Mouse (Mus musculus) kidney, postnatal 0 days (tissue): Measurements from ENCODE around the gene Aox1. TPM values are rescaled to one million over a fixed set of nuclear protein-coding genes. Genes with fewer than 3 reads are reported as not detected.
A peak's percentile ranks its signal among the peaks of the same experiment; 100 is the strongest.

Experiments used
- ATAC-seq: fragments of 200-750 bp; cut with Nextera tagmentation; replicated peaks from 2 replicates; pipeline ENCODE4 v1.8.0; 2017; ENCODE audit warnings: low read depth, moderate number of reproducible peaks, moderate TSS enrichment, moderate library complexity; ENCODE audit not compliant: low FRiP score
- DNase-seq: peaks from one replicate; pipeline ENCODE4 v3.0.0-alpha.2; 2016; ENCODE audit warnings: low spot score
- H3K27ac ChIP-seq: fragments of 300-500 bp; sonication (generic); 2 replicates; pipeline ENCODE4 v1.5.1; 2014; ENCODE audit warnings: mild to moderate bottlenecking
- H3K27me3 ChIP-seq: fragments of 300-500 bp; sonication (generic); 2 replicates; pipeline ENCODE4 v1.6.1; 2014; ENCODE audit warnings: low read length, mixed read lengths; ENCODE audit not compliant: insufficient read depth
- H3K36me3 ChIP-seq: fragments of 300-500 bp; sonication (generic); 2 replicates; pipeline ENCODE4 v1.6.1; 2014; ENCODE audit warnings: low read length, mixed read lengths; ENCODE audit not compliant: insufficient read depth
- H3K4me1 ChIP-seq: fragments of 300-500 bp; sonication (generic); replicated peaks from 2 replicates; pipeline ENCODE4 v1.6.1; 2014; ENCODE audit warnings: antibody characterized with exemption, low read length, mixed read lengths; ENCODE audit not compliant: insufficient read depth
- H3K4me2 ChIP-seq: fragments of 300-500 bp; sonication (generic); 2 replicates; pipeline ENCODE4 v1.6.1; 2014; ENCODE audit warnings: mild to moderate bottlenecking, low read length, moderate library complexity, mixed read lengths
- H3K4me3 ChIP-seq: fragments of 300-500 bp; sonication (generic); replicated peaks from 2 replicates; pipeline ENCODE4 v1.5.1; 2014; ENCODE audit warnings: low read depth, low read length
- H3K9ac ChIP-seq: fragments of 300-500 bp; sonication (generic); 2 replicates; pipeline ENCODE4 v1.6.1; 2014; ENCODE audit warnings: low read depth, low read length
- H3K9me3 ChIP-seq: fragments of 300-500 bp; sonication (generic); replicated peaks from 2 replicates; pipeline ENCODE4 v1.6.1; 2016; ENCODE audit warnings: low read length, inconsistent platforms, mixed read lengths
- CTCF ChIP-seq: IDR thresholded peaks from 2 replicates; pipeline ENCODE4 v1.5.1; 2016; ENCODE audit warnings: antibody characterized with exemption, low read depth, mild to moderate bottlenecking, moderate library complexity
- WGBS: fragments of 180-500 bp; shearing (Covaris S2); extraction: QIAGEN DNeasy Blood & Tissue Kit; methylation state at CpG from one replicate; pipeline ENCODE4 v1.1.7; 2014; 5-methylcytosine and 5-hydroxymethylcytosine counted together
- polyA plus RNA-seq: library from polyadenylated mRNA; unstranded; fragments of >200 nt; fragmentation: Nextera tagmentation; extraction: Ambion mirVana; gene quantifications from 2 replicates; pipeline ENCODE4 v1.2.1, GENCODE M21; 2015

Gene Aox1
- polyA plus RNA-seq, 1 experiment from 2014 or later: 0.13 TPM

DNA sequence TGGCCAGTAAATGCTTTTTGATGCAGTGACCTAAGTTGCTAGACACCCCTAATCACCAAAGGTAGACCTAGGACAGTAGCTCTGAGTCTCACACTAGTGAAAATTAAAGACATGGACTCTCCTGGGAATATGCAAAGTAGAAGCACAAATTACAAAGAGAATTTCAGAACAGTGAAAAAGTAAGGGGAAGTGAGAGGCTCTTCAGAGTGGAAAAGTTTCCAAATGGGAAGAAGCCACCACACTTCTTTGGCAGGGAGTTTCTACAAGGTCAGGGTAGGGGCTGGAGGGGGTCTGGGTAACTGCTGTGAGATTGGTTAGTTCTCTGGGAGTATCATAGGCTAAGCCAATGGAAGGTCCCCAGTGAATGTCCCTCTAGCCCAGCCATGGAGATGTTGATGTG, 69.4 kb downstream of the Aox1 start:
- Histone ChIP-seq H3K27me3 (no peaks in the 10 kb centered on the region), H3K4me2 (no peak overlapping the region), H3K36me3 (no peaks in the 10 kb centered on the region), H3K9me3 (no peaks in the 10 kb centered on the region), H3K4me1 (no peaks in the 10 kb centered on the region), H3K4me3 (no peak overlapping the region), H3K9ac (no peak overlapping the region), H3K27ac (no peak overlapping the region)
- DNase-seq (no peak), ATAC-seq (no peak)
- no peak for TF ChIP-seq CTCF

DNA sequence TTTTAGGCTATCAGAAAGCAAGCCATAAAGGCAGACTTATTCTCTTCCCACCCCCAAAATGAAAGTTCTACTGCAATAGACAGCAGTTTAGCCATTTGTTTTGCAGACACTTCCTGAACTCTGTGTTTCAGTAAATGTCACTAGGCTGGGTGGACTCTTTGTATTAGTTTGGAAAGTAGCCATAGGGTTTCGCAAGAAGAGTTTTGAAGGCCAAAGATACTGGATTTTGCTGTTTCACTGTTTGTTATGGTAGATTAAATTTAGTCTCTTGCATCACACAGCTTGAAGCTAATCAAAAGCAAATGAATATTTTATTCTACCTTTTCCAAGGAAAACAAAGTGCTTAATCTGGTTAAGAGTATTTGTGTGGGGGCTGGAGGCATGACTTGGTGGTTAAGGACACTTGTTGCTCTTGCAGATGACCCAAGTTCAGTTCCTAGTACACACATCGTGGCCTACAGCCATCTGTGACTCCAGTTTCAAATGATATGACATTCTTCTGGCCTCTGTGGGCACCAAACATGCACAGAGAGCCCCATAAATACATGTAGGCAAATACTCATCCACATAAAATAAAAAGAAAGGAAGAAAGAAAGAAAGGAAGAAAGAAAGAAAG, 71.9 kb downstream of the Aox1 start:
- Histone ChIP-seq H3K9me3 (no peaks in the 10 kb centered on the region), H3K4me3 (no peak overlapping the region), H3K36me3 (no peaks in the 10 kb centered on the region), H3K27me3 (no peaks in the 10 kb centered on the region), H3K9ac (no peak overlapping the region), H3K27ac (no peak overlapping the region), H3K4me2 (no peak overlapping the region), H3K4me1 (no peaks in the 10 kb centered on the region)
- 57% methylated on average over 2 of the region's 2 CpGs for WGBS
- no peak for TF ChIP-seq CTCF
- DNase-seq (peak; percentile 35), ATAC-seq (no peak)

GRCm38 (mm10) chr1:58102494-58102893, 72.8 kb downstream of the Aox1 start:
- ATAC-seq (no peak), DNase-seq (no peak)
- Histone ChIP-seq H3K27me3 (no peaks in the 10 kb centered on the region), H3K4me2 (no peak overlapping the region), H3K4me1 (no peaks in the 10 kb centered on the region), H3K27ac (no peak overlapping the region), H3K9ac (no peak overlapping the region), H3K4me3 (no peak overlapping the region), H3K9me3 (no peaks in the 10 kb centered on the region), H3K36me3 (no peaks in the 10 kb centered on the region)
- 57% methylated on average over 7 of the region's 7 CpGs for WGBS
- no peak for TF ChIP-seq CTCF

DNA sequence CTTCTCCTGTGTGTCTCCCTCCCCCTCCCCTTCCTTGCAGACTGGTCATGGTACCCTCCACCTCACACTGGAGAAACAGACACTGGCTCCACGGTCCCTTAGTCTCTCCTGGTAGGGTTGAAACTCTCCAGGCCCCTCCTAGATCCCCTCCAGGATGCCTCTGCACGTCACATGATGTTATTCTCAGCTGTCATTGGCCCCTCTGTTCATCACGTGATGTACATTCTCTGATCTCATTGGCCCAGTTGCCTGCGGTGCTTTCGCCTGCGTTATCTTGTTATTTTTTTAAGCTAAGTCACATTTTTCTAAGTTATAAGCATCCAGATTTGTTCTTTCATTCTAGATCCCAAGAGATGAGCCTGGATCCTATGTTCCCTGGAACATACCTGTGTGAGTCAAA, 76.0 kb downstream of the Aox1 start:
- no peaks in the 10 kb centered on the region for H3K4me1 ChIP-seq
- no peak for TF ChIP-seq CTCF
- H3K9me3 ChIP-seq: no peaks in the 10 kb centered on the region
- 87% methylated on average over 6 of the region's 6 CpGs for WGBS
- no peak overlapping the region for H3K27ac ChIP-seq
- H3K4me2 ChIP-seq: no peak overlapping the region
- DNase-seq (no peak), ATAC-seq (no peak)
- no peaks in the 10 kb centered on the region for H3K27me3 ChIP-seq
- H3K4me3 ChIP-seq: no peak overlapping the region
- H3K36me3 ChIP-seq: no peaks in the 10 kb centered on the region
- H3K9ac ChIP-seq: no peak overlapping the region

DNA sequence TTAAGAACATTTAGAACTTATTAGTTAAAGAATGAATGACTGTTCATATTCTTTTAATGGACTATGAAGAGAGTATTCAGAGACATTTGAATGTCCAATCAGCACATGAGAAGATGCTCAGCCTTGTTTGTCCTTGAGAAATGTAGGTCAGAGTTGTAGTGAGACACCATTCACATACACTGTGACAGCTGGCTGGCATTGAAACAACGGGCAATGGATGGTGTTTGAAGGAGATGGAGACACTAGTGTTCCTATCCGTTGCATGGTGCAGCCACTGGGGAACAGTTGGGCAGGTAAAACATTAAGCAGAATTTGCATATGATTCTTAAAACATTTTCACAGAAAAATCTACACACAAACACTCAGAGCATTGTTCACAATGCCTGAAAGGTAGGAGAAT, 77.3 kb downstream of the Aox1 start:
- Histone ChIP-seq H3K9me3 (no peaks in the 10 kb centered on the region), H3K4me3 (no peak overlapping the region), H3K27ac (no peak overlapping the region), H3K4me1 (no peaks in the 10 kb centered on the region), H3K4me2 (no peak overlapping the region), H3K27me3 (no peaks in the 10 kb centered on the region), H3K9ac (no peak overlapping the region), H3K36me3 (no peaks in the 10 kb centered on the region)
- no peak for ATAC-seq
- TF ChIP-seq CTCF: no peak
- DNase-seq: no peak
- 81% methylated on average over 2 of the region's 2 CpGs for WGBS

- DNase-seq: no peak
- Histone ChIP-seq H3K36me3 (no peaks in the 10 kb centered on the region), H3K4me2 (no peak overlapping the region), H3K27ac (no peak overlapping the region), H3K27me3 (no peaks in the 10 kb centered on the region), H3K9ac (no peak overlapping the region), H3K9me3 (no peaks in the 10 kb centered on the region), H3K4me1 (0 out of 2 replicates have a peak, but pooled peaks cover 4% of the 10 kb centered on the region), H3K4me3 (no peak overlapping the region)
- TF ChIP-seq CTCF: no peak
- WGBS: 96% methylated on average over 5 of the region's 5 CpGs
- no peak for ATAC-seq
Measured at GRCm38 (mm10) chr1:58110241-58110640, 80.5 kb downstream of the Aox1 start.

- no peak overlapping the region for H3K4me2 ChIP-seq
- H3K27me3 ChIP-seq: no peaks in the 10 kb centered on the region
- DNase-seq (no peak), ATAC-seq (no peak)
- 83% methylated on average over 4 of the region's 4 CpGs for WGBS
- no peak overlapping the region for H3K9ac ChIP-seq
- H3K9me3 ChIP-seq: no peaks in the 10 kb centered on the region
- H3K4me3 ChIP-seq: no peak overlapping the region
- H3K36me3 ChIP-seq: no peaks in the 10 kb centered on the region
- H3K4me1 ChIP-seq: 0 out of 2 replicates have a peak, but pooled peaks cover 4% of the 10 kb centered on the region
- H3K27ac ChIP-seq: no peak overlapping the region
- no peak for TF ChIP-seq CTCF
Measured at GRCm38 (mm10) chr1:58111315-58111714, 81.6 kb downstream of the Aox1 start.
